Mouse (Mus musculus) embryo, embryonic 11 days (tissue): ENCODE results near the gene Mcf2l.

Experiments used
- DNase-seq: peaks from one replicate; pipeline ENCODE4 v3.0.0-alpha.2; 2015

Mcf2l gene

GRCm38 (mm10) chr8:12915187-12916006 is 41.8 kb downstream of the Mcf2l start:
- DNase-seq = peak; percentile 78

GRCm38 (mm10) chr8:12916156-12916900 is 42.7 kb downstream of the Mcf2l start:
- no peak for DNase-seq

DNA sequence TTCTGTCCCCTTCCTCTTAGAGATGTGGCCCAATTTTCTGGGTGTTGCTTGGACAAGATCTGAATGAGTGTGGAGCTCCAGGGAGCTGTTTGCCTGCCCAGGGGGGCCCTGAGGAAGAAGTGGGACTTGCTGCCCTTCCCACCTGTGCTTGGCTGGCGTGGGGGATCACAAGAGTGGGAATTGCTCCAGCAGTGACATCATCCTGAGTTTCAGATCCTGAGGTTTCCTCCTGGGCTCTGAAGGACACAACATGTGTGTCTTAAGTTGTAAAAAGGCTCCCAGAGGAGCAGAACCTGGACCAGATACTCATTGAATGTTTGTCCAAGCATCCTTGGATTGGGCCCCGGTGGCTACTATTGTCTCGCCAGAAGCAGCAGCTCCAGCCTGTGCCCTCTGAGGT is 43.4 kb downstream of the Mcf2l start:
- no peak for DNase-seq

- DNase-seq = no peak
Observed at GRCm38 (mm10) chr8:12917831-12918230, 44.2 kb downstream of the Mcf2l start.

GRCm38 (mm10) chr8:12920599-12920998 is 47.0 kb downstream of the Mcf2l start:
- DNase-seq = no peak

- DNase-seq = no peak
Observed at GRCm38 (mm10) chr8:12925051-12925450, 51.4 kb downstream of the Mcf2l start.

GRCm38 (mm10) chr8:12925941-12926381 is 52.4 kb downstream of the Mcf2l start:
- no peak for DNase-seq

GRCm38 (mm10) chr8:12927204-12927983 is 53.8 kb downstream of the Mcf2l start:
- DNase-seq = peak; percentile 78

GRCm38 (mm10) chr8:12928033-12928432 is 54.4 kb downstream of the Mcf2l start:
- no peak for DNase-seq

GRCm38 (mm10) chr8:12928931-12929330 is 55.3 kb downstream of the Mcf2l start:
- DNase-seq = no peak

DNA sequence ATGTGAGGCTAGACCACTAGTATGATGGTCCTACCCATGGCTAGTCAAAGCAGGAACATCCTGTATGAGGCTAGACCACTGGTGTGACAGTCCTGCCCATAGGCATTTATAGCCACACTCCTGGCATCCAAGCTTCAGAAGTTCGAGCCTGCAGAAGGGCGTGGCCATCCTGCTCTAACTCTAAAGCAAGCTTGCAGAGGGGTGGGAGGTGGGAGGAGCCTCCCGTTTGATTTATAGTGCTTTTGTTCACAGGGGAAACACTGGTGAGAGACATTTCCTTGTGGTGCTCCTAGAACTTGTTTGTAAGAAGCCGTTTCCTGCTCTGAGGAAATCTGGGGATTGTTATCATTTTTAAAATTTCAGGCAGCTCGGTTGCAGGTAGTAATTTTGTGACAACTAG is 56.7 kb downstream of the Mcf2l start:
- peak; percentile 47 for DNase-seq

GRCm38 (mm10) chr8:12931426-12931825 is 57.8 kb downstream of the Mcf2l start:
- DNase-seq = peak; percentile 39

DNA sequence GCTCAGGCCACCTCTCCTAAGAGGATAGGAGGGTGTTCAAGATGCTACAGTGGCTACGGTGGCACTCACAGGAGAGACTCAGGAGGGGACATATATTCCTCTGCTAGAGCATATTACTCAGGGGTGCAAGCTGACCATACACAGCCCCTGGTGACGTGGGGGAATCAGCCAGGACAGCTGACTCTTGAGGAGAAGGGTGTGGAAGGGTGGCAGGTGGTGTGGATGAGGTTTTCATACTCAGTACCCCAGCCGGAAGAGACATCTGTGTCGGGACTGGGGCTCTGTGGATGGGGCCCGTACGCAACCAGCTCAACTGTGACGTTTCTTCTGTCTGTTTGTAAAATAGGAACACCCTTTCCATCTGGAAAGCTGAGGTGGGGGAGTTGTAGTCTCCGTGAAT is 58.9 kb downstream of the Mcf2l start:
- no peak for DNase-seq

- no peak for DNase-seq
Observed at GRCm38 (mm10) chr8:12933765-12934164, 60.2 kb downstream of the Mcf2l start.

- no peak for DNase-seq
Observed at GRCm38 (mm10) chr8:12934453-12935043, 60.9 kb downstream of the Mcf2l start.

- DNase-seq = no peak
Observed at GRCm38 (mm10) chr8:12940549-12940948, 66.9 kb downstream of the Mcf2l start.

GRCm38 (mm10) chr8:12941161-12941926 is 67.7 kb downstream of the Mcf2l start:
- no peak for DNase-seq

DNA sequence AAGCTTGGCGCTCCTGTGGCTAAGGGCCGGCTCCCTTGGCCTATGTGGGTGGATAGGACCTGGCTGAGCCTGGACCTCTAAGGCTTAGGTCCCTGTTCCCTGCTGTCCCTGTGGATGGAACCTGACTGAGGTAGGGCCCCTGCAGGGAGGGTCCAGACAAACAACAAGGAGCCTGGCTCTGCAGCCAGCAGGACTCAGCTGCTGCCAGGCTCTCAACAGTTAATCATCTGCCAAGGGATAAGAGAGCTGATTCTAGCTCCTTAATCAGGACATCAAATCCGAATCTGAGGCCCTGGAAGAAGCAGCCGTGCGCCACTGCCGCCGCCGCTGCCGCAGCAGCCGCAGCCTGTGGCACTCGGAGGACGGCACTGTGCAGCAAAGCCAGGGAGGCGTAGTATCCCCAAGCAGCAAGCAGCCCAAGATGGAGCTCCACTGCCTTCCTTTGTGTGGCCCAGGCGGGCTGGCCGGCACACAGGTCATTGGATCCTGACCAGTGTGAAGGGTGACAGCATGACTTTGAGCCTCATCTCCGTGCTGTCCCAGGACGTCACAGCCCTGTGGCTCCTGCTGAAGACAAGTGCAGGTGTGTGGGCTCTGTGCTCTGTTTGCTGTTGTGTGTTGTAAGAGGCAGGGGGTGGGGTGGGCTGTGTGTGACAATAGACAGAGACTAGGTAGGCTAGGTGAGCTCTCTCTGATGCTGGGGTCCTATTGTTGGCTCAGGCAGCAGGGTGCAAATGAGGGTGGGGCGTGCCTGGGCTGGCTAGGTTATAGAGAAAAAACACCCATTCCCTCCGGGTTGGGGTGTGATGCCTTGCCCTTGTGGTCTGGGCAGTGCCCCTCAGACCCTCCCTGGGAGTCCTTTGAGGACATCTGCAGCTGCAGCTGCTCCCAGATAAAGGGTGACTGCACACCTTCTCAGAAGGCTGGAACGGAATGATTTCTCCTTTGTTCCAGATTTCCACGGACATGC is 74.3 kb downstream of the Mcf2l start:
- DNase-seq = peak; percentile 62

- DNase-seq = peak; percentile 54
Observed at GRCm38 (mm10) chr8:12948574-12948961, 75.0 kb downstream of the Mcf2l start.

DNA sequence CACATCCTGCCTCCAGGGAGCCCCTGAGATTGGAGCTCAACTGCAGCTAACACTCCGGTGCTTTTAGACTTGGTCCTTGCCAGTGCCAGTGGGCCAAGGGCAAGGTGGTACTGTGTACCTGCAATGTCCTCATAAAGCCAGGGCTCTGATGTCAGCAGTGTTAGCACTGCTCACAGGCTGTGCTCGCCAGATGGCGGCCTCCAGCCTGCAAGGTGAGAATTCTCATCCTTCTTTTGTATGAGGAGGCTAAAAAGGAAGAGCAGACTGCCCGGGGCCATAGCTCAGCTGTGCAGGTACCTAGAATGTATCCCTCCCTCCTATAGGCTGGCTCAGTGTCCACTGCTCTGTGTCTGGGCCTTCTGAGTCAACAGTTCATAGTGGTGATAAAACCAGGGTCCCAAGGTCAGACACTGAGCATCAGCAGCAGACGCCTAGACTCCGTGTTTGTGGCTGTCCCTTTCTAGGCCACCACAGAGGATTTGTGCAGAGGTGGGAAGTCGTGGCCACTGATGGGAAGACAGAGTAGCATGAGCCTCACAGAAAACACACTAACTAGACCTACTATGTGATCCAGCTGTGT is 77.5 kb downstream of the Mcf2l start:
- DNase-seq = no peak
